Mouse (Mus musculus) layer of hippocampus, adult 11-12 months (tissue): ENCODE measurements around the gene Fgf10.

Source experiments
- DNase-seq: peaks from one replicate; pipeline ENCODE4 v3.0.0; 2022; ENCODE audit warnings: low spot score

The Fgf10 gene

GRCm38 (mm10) chr13:118669491-118669890 lies at the start of gene Fgf10:
TSS of gene Fgf10 (plus strand) at chr13:118669791.
- no peak for DNase-seq

GRCm38 (mm10) chr13:118629661-118630428 lies 39.7 kb upstream of the Fgf10 start:
- DNase-seq = no peak

- DNase-seq = no peak
Measured at GRCm38 (mm10) chr13:118631500-118631899, 38.1 kb upstream of the Fgf10 start.

- DNase-seq = no peak
Measured at GRCm38 (mm10) chr13:118636047-118636446, 33.5 kb upstream of the Fgf10 start.

- no peak for DNase-seq
Measured at GRCm38 (mm10) chr13:118642585-118642984, 27.0 kb upstream of the Fgf10 start.

GRCm38 (mm10) chr13:118643138-118643537 lies 26.5 kb upstream of the Fgf10 start:
- no peak for DNase-seq

- no peak for DNase-seq
Measured at GRCm38 (mm10) chr13:118656991-118657390, 12.6 kb upstream of the Fgf10 start.

GRCm38 (mm10) chr13:118658031-118658430 lies 11.6 kb upstream of the Fgf10 start:
- DNase-seq = no peak

GRCm38 (mm10) chr13:118658608-118659326 lies 10.8 kb upstream of the Fgf10 start:
- DNase-seq = no peak

GRCm38 (mm10) chr13:118661664-118662063 lies 7.9 kb upstream of the Fgf10 start:
- DNase-seq = no peak

GRCm38 (mm10) chr13:118664901-118665300 lies 4.7 kb upstream of the Fgf10 start:
- no peak for DNase-seq

GRCm38 (mm10) chr13:118679228-118679627 lies 9.6 kb downstream of the Fgf10 start:
- no peak for DNase-seq

GRCm38 (mm10) chr13:118693049-118693448 lies 23.5 kb downstream of the Fgf10 start:
- DNase-seq = no peak

- no peak for DNase-seq
Measured at GRCm38 (mm10) chr13:118695103-118695502, 25.5 kb downstream of the Fgf10 start.

- no peak for DNase-seq
Measured at GRCm38 (mm10) chr13:118703727-118704126, 34.1 kb downstream of the Fgf10 start.

GRCm38 (mm10) chr13:118705716-118706115 lies 36.1 kb downstream of the Fgf10 start:
- DNase-seq = no peak

- DNase-seq = no peak
Measured at GRCm38 (mm10) chr13:118709912-118710311, 40.3 kb downstream of the Fgf10 start.

- DNase-seq = no peak
Measured at GRCm38 (mm10) chr13:118713626-118714150, 44.1 kb downstream of the Fgf10 start.

- DNase-seq = peak; percentile 12
Measured at GRCm38 (mm10) chr13:118714284-118715065, 44.9 kb downstream of the Fgf10 start.

GRCm38 (mm10) chr13:118715066-118716018 lies 45.8 kb downstream of the Fgf10 start:
- peak; percentile 6 for DNase-seq

- no peak for DNase-seq
Measured at GRCm38 (mm10) chr13:118716265-118716664, 46.7 kb downstream of the Fgf10 start.
